Comparison of ENCODE assay signal across 21 mouse cellular contexts in the genomic region with DNA sequence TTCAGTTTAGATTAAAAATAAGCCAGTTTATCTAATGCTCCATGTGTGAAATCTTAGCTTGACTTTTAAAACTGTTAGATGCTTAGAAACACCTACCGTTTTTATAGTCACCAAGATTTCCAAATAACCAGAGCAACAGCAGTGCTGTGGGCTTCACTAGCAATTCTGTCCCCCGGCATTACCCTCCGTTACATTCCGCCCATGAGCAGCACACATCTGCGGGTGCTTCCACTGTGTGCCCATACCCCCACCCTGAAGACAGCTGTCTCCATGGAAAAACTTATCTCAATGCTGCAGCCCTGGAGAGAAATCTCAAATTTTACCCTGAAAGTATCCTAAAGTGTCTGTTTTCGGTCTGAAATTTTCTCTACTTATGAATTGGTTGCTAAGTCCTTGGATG.
DNase-seq lines count a peak whose midpoint lies in the region.
"Had no signal": no experiment of that assay in that cellular context is flagged by ENCODE, and none has a peak within 500 bp of the region (broad histone marks: within the 10 kb centered on the region; RNA-seq: fewer than 3 reads in every experiment).

No protein-coding gene starts in this region.

- intact Hi-C loops in left cerebral cortex, postnatal 14 days (cut with DNase I), result loop anchor here (10.0 kb wide), 1 partner anchor 295 kb away; no protein-coding TSS in a partner anchor

- DNase-seq in layer of hippocampus, adult 11-12 months (ENCODE audit: low spot score), result peak; percentile 9
- DNase-seq in layer of hippocampus, postnatal 10 days (ENCODE audit: low spot score in 2 of 2), result no peak
- peak; percentile 33 to 48 for DNase-seq in left cerebral cortex, postnatal 14 days (ENCODE audit: low spot score in 2 of 2)
- no peak for DNase-seq in left cerebral cortex, adult 11 months (ENCODE audit: low spot score)
- peak; percentile 12 to 22 for DNase-seq in frontal cortex, postnatal 10 days (ENCODE audit: low spot score in 2 of 2)
- peak; percentile 21 for DNase-seq in right cerebral cortex, postnatal 14 days
- DNase-seq in neural tube, embryonic 10.5 days (ENCODE audit: extremely low spot score, low spot score), result no peak
- DNase-seq in gastrocnemius, postnatal 25 days, result no peak
- DNase-seq: adrenal gland, postnatal 10 days; cerebellum, adult 11 months; cerebellum, adult 9-10 months; cerebellum, postnatal 36 days; embryo, embryonic 11 days; gastrocnemius, postnatal 36 days; heart, adult 18-20 months; heart, postnatal 4 days; lung, embryonic 14.5 days; lung, postnatal 14 days; midbrain, embryonic 14.5 days; thymus, adult 18-20 months; thymus, postnatal 25 days had no signal

Comparison
In these comparisons a context has a peak if more than half of its experiments do, and no peak if none do; other contexts are left out.
1. DNase-seq: peak in layer of hippocampus, adult 11-12 months (single experiment), left cerebral cortex, postnatal 14 days (2 of 2), frontal cortex, postnatal 10 days (2 of 2) and right cerebral cortex, postnatal 14 days (single experiment); none in layer of hippocampus, postnatal 10 days (0 of 2), left cerebral cortex, adult 11 months (single experiment), neural tube, embryonic 10.5 days (single experiment) and gastrocnemius, postnatal 25 days (single experiment).